Mouse (Mus musculus) lung, postnatal 0 days (tissue): Measurements from ENCODE around the gene Tmem79.

Source experiments
- CTCF ChIP-seq: IDR thresholded peaks from 2 replicates; pipeline ENCODE4 v1.5.1; 2016; ENCODE audit warnings: antibody characterized with exemption, mild to moderate bottlenecking
- EP300 ChIP-seq: IDR thresholded peaks from 2 replicates; pipeline ENCODE4 v1.6.1; 2016; ENCODE audit warnings: antibody characterized with exemption, mild to moderate bottlenecking, control low read depth

DNA sequence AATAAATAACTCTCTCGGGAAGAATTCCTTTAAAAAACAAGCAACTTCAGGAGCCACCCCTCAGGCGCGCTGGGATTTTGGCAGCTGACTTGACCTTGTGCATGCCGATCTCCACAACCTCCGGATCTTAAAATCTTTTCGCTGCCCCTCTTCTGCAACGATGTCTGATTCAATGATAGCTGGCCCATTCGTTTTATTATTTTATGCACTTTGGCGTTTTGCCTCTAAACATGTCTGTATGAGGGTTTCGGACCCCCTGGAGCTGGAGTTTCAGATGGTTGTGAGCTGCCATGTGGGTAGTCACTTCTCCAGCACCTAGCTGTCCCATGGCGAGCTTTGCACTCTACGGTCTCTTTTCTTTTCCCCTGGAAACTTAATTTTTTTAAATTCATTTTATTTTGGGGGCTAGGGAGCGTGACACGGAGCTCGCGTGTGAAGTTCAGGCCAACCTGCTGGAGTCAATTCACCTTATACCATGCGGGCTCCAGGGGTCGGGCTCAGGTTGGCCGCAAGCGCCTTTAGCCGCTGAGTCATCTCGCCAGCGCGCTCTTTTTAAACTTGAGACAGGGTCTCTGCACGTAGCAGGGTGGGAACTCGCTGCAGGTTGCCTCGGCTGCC is 403 bp downstream of the Tmem79 start:
- TF ChIP-seq CTCF (no peak), EP300 (no peak)
